7 mouse cellular contexts compared by ENCODE assay signal in genomic region chr5:108677605-108678295, GRCm38 (mm10). TPM values are rescaled to one million over a fixed set of nuclear protein-coding genes. Genes with fewer than 3 reads are reported as not detected.
DNase-seq lines count a peak whose midpoint lies in the region; ATAC-seq and TF ChIP-seq lines count a peak whose summit lies in the region.

No protein-coding gene starts in this region.

- H3K27me3 ChIP-seq in forebrain, embryonic 14.5 days (replicated peaks; ENCODE audit: control insufficient read depth, insufficient read depth, low read length) = no peaks in the 10 kb centered on the region
- H3K27me3 ChIP-seq in hindbrain, postnatal 0 days (ENCODE audit: insufficient read depth, low read length) = no peaks in the 10 kb centered on the region

- WGBS in forebrain, embryonic 14.5 days = 2% methylated on average over 25 of the region's 25 CpGs
- 2% methylated on average over 25 of the region's 25 CpGs for WGBS in hindbrain, postnatal 0 days

- peaks cover 10% of the 10 kb centered on the region for H3K4me1 ChIP-seq in forebrain, embryonic 14.5 days (ENCODE audit: control insufficient read depth, insufficient read depth, low read length)
- H3K4me1 ChIP-seq in hindbrain, postnatal 0 days (ENCODE audit: insufficient read depth, low read length) = peaks cover 7% of the 10 kb centered on the region; the same call in 1 of the 2 replicates

- peak overlapping the region; percentile 56 for H3K4me2 ChIP-seq in forebrain, embryonic 14.5 days (ENCODE audit: low read length)
- H3K4me2 ChIP-seq in hindbrain, postnatal 0 days (ENCODE audit: low read depth, low read length) = peak overlapping the region; percentile 60

- H3K9me3 ChIP-seq in forebrain, embryonic 14.5 days (replicated peaks; ENCODE audit: control insufficient read depth, low read length) = no peaks in the 10 kb centered on the region
- H3K9me3 ChIP-seq in hindbrain, postnatal 0 days (ENCODE audit: low read length) = no peaks in the 10 kb centered on the region

- peak; percentile 78 for DNase-seq in R1 (ENCODE audit: low read depth, low spot score)
- DNase-seq in cerebellum, adult 11-12 months = peak; percentile 78
- peak; percentile 91 for DNase-seq in forebrain, embryonic 14.5 days (ENCODE audit: low spot score)
- peak; percentile 87 for DNase-seq in hindbrain, postnatal 0 days (ENCODE audit: low spot score)
- peak; percentile 69 to 88 for DNase-seq in left cerebral cortex, adult 8-10 months (ENCODE audit: low spot score in 2 of 2)
- peak; percentile 80 for DNase-seq in mesoderm, embryonic 11.5 days (ENCODE audit: low read depth, low spot score)
- peak; percentile 83 for DNase-seq in testis, postnatal 10 days (ENCODE audit: low spot score)

- peak overlapping the region; percentile 92 for H3K27ac ChIP-seq in forebrain, embryonic 14.5 days (ENCODE audit: low read depth, low read length)
- H3K27ac ChIP-seq in hindbrain, postnatal 0 days = peak overlapping the region; percentile 91

- peak overlapping the region; percentile 28 for H3K4me3 ChIP-seq in forebrain, embryonic 14.5 days (ENCODE audit: low read depth, low read length)
- peak overlapping the region; percentile 31 for H3K4me3 ChIP-seq in hindbrain, postnatal 0 days (ENCODE audit: low read length)

- peak overlapping the region; percentile 60 for H3K9ac ChIP-seq in forebrain, embryonic 14.5 days (ENCODE audit: low read length)
- peak overlapping the region; percentile 51 for H3K9ac ChIP-seq in hindbrain, postnatal 0 days (replicated peaks; ENCODE audit: low read length)

- peaks cover 4% of the 10 kb centered on the region; the same call in 1 of the 2 replicates for H3K36me3 ChIP-seq in forebrain, embryonic 14.5 days (ENCODE audit: control insufficient read depth, insufficient read depth, low read length)
- no peaks in the 10 kb centered on the region; the same call in 1 of the 2 replicates for H3K36me3 ChIP-seq in hindbrain, postnatal 0 days (ENCODE audit: insufficient read depth, low read length)

- peak; percentile 93 for ATAC-seq in forebrain, embryonic 14.5 days
- peak; percentile 93 for ATAC-seq in hindbrain, postnatal 0 days

- TF ChIP-seq CTCF in hindbrain, postnatal 0 days (IDR thresholded peaks at IDR 0.05; ENCODE audit: low read depth) = peak; percentile 41

RNA-seq across cellular contexts. Expression of gene Slc26a1, which starts 2.4 kb away (rescaled TPM):
- 2.1 and 2.2 TPM in 2 replicates for polyA plus RNA-seq in forebrain, embryonic 14.5 days (2014; fragmentation: Nextera tagmentation; extraction: Ambion mirVana)
- 6.3 and 12.6 TPM in 2 replicates for total RNA-seq in hindbrain, postnatal 0 days (2014; rRNA removed)
- 3.5 and 3.6 TPM in 2 replicates for polyA plus RNA-seq in hindbrain, postnatal 0 days (2015; fragmentation: Nextera tagmentation; extraction: Ambion mirVana)
- total RNA-seq in left cerebral cortex, adult 8-10 months (2022) = 1 to 10 TPM; 1.0 to 1.3 (median 1.1) TPM

RNA-seq across cellular contexts. Expression of gene Dgkq, which starts 8.3 kb away (rescaled TPM):
- polyA plus RNA-seq in forebrain, embryonic 14.5 days (2014; fragmentation: Nextera tagmentation; extraction: Ambion mirVana) = 9.1 and 15.6 TPM in 2 replicates
- total RNA-seq in hindbrain, postnatal 0 days (2014; rRNA removed) = 48.2 and 64.4 TPM in 2 replicates
- 19.3 and 20.0 TPM in 2 replicates for polyA plus RNA-seq in hindbrain, postnatal 0 days (2015; fragmentation: Nextera tagmentation; extraction: Ambion mirVana)
- 10 to 100 TPM; 47.3 to 67.4 (median 51.3) TPM for total RNA-seq in left cerebral cortex, adult 8-10 months (2022)

RNA-seq across cellular contexts. Expression of gene Fgfrl1, which starts 14.4 kb away (rescaled TPM):
- 4.3 and 4.7 TPM in 2 replicates for polyA plus RNA-seq in forebrain, embryonic 14.5 days (2014; fragmentation: Nextera tagmentation; extraction: Ambion mirVana)
- 38.5 and 42.7 TPM in 2 replicates for total RNA-seq in hindbrain, postnatal 0 days (2014; rRNA removed)
- polyA plus RNA-seq in hindbrain, postnatal 0 days (2015; fragmentation: Nextera tagmentation; extraction: Ambion mirVana) = 11.3 and 12.1 TPM in 2 replicates
- 10 to 100 TPM; 18.0 to 28.3 (median 25.3) TPM for total RNA-seq in left cerebral cortex, adult 8-10 months (2022)

RNA-seq across cellular contexts. Expression of gene Idua, which starts 17.6 kb away (rescaled TPM):
- 5.7 and 7.0 TPM in 2 replicates for polyA plus RNA-seq in forebrain, embryonic 14.5 days (2014; fragmentation: Nextera tagmentation; extraction: Ambion mirVana)
- 4.9 and 11.4 TPM in 2 replicates for total RNA-seq in hindbrain, postnatal 0 days (2014; rRNA removed)
- polyA plus RNA-seq in hindbrain, postnatal 0 days (2015; fragmentation: Nextera tagmentation; extraction: Ambion mirVana) = 8.0 and 8.2 TPM in 2 replicates
- total RNA-seq in left cerebral cortex, adult 8-10 months (2022) = 10 to 100 TPM; 19.0 to 25.3 (median 23.0) TPM

RNA-seq across cellular contexts. Expression of gene Tmem175, which starts 48.2 kb away (rescaled TPM):
- 29.4 and 32.3 TPM in 2 replicates for polyA plus RNA-seq in forebrain, embryonic 14.5 days (2014; fragmentation: Nextera tagmentation; extraction: Ambion mirVana)
- 43.6 and 50.0 TPM in 2 replicates for total RNA-seq in hindbrain, postnatal 0 days (2014; rRNA removed)
- polyA plus RNA-seq in hindbrain, postnatal 0 days (2015; fragmentation: Nextera tagmentation; extraction: Ambion mirVana) = 38.7 and 40.6 TPM in 2 replicates
- total RNA-seq in left cerebral cortex, adult 8-10 months (2022) = 10 to 100 TPM; 37.1 to 43.1 (median 39.5) TPM

Comparison
In these comparisons a context has a peak if more than half of its experiments do, and no peak if none do; other contexts are left out.
1. Peak in every context shown above with its lines: DNase-seq, ATAC-seq, H3K4me3 ChIP-seq and H3K27ac ChIP-seq.